14 mouse cellular contexts compared by ENCODE assay signal in the genomic region with DNA sequence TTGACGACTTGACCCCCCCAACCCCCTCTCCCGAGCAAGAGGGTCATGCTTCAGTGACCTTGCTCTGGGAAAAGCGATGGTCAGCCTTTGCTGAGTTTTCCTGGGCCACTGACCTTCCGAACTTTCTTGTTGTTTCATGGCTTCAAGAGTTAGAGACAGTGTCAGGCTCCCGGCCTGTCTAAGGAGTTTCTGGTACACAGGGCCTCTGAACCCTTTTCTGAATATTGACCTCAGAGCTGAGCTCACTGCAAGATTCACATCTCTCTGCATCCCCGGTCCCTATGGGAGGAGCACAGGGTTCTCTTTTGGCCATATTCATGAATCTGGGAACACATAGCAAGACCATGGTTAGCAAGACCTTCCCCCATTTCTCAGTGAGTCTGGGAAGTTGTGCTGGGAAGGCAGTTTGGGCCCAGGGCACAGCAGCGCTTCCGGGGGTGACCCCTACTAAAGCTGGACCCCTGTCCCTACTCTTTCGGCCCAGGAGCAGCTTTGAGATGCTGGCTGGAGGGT. TPM values are rescaled to one million over a fixed set of nuclear protein-coding genes. Genes with fewer than 3 reads are reported as not detected.
DNase-seq lines count a peak whose midpoint lies in the region; ATAC-seq and TF ChIP-seq lines count a peak whose summit lies in the region.
"Had no signal": no experiment of that assay in that cellular context is flagged by ENCODE, and none has a peak within 500 bp of the region (broad histone marks: within the 10 kb centered on the region; RNA-seq: fewer than 3 reads in every experiment).

No protein-coding gene starts in this region.

- H3K27ac ChIP-seq in embryonic facial prominence, embryonic 12.5 days = no peak overlapping the region
- H3K27ac ChIP-seq in hindbrain, embryonic 13.5 days = peak overlapping the region; percentile 99
- H3K27ac ChIP-seq in midbrain, embryonic 16.5 days (ENCODE audit: low read length) = peak overlapping the region; percentile 70
- H3K27ac ChIP-seq: heart, embryonic 13.5 days; limb, embryonic 15.5 days; lung, embryonic 15.5 days; stomach, embryonic 15.5 days had no signal

- H3K9me3 ChIP-seq in E14TG2a.4 (ENCODE audit: low read length) = no peaks in the 10 kb centered on the region; the same call in 1 of the 2 replicates
- H3K9me3 ChIP-seq in embryonic facial prominence, embryonic 12.5 days = no peaks in the 10 kb centered on the region
- no peaks in the 10 kb centered on the region for H3K9me3 ChIP-seq in hindbrain, embryonic 13.5 days
- no peaks in the 10 kb centered on the region for H3K9me3 ChIP-seq in midbrain, embryonic 16.5 days (replicated peaks; ENCODE audit: control insufficient read depth, low read length, poor library complexity, severe bottlenecking)
- H3K9me3 ChIP-seq: heart, embryonic 13.5 days; limb, embryonic 15.5 days; lung, embryonic 15.5 days; stomach, embryonic 15.5 days had no signal

- no peak for DNase-seq in thymus, postnatal 10 days (ENCODE audit: low spot score in 2 of 2)
- no peak for DNase-seq in gastrocnemius, postnatal 10 days
- DNase-seq in spleen, postnatal 14 days (ENCODE audit: low spot score in 2 of 2) = no peak
- DNase-seq: adrenal gland, postnatal 36 days; kidney, postnatal 14 days had no signal

- peaks cover 76% of the 10 kb centered on the region for H3K4me1 ChIP-seq in E14TG2a.4 (replicated peaks; ENCODE audit: low read depth, low read length)
- H3K4me1 ChIP-seq in embryonic facial prominence, embryonic 12.5 days = peaks cover 6% of the 10 kb centered on the region; the same call in 1 of the 2 replicates
- peaks cover 37% of the 10 kb centered on the region for H3K4me1 ChIP-seq in hindbrain, embryonic 13.5 days (replicated peaks)
- peaks cover 17% of the 10 kb centered on the region for H3K4me1 ChIP-seq in midbrain, embryonic 16.5 days (ENCODE audit: control insufficient read depth, insufficient read depth, low read length)

- 0 out of 2 replicates have a peak overlapping the region, but pooled peaks have one; percentile 35 for H3K4me2 ChIP-seq in embryonic facial prominence, embryonic 12.5 days (replicated peaks)
- H3K4me2 ChIP-seq in hindbrain, embryonic 13.5 days = peak overlapping the region; percentile 96
- H3K4me2 ChIP-seq in midbrain, embryonic 16.5 days (ENCODE audit: low read length) = peak overlapping the region; percentile 70

- H3K36me3 ChIP-seq in E14TG2a.4 (ENCODE audit: insufficient read depth, low read length) = no peaks in the 10 kb centered on the region
- H3K36me3 ChIP-seq in embryonic facial prominence, embryonic 12.5 days = no peaks in the 10 kb centered on the region
- no peaks in the 10 kb centered on the region for H3K36me3 ChIP-seq in hindbrain, embryonic 13.5 days
- no peaks in the 10 kb centered on the region for H3K36me3 ChIP-seq in midbrain, embryonic 16.5 days (ENCODE audit: control insufficient read depth, insufficient read depth, low read length)
- H3K36me3 ChIP-seq: heart, embryonic 13.5 days; limb, embryonic 15.5 days; lung, embryonic 15.5 days; stomach, embryonic 15.5 days had no signal

- peaks cover 72% of the 10 kb centered on the region for H3K27me3 ChIP-seq in E14TG2a.4 (ENCODE audit: insufficient read depth, low read length)
- peaks cover 80% of the 10 kb centered on the region for H3K27me3 ChIP-seq in embryonic facial prominence, embryonic 12.5 days
- H3K27me3 ChIP-seq in hindbrain, embryonic 13.5 days = peaks cover 38% of the 10 kb centered on the region
- peaks cover 17% of the 10 kb centered on the region for H3K27me3 ChIP-seq in midbrain, embryonic 16.5 days (ENCODE audit: control insufficient read depth, insufficient read depth, low read depth, low read length)

- peak overlapping the region; percentile 69; the same call in 1 of the 2 replicates for H3K4me3 ChIP-seq in E14TG2a.4 (replicated peaks; ENCODE audit: low read length)
- H3K4me3 ChIP-seq in embryonic facial prominence, embryonic 12.5 days = no peak overlapping the region
- H3K4me3 ChIP-seq in hindbrain, embryonic 13.5 days = peak overlapping the region; percentile 37
- no peak overlapping the region; the same call in 1 of the 2 replicates for H3K4me3 ChIP-seq in midbrain, embryonic 16.5 days (ENCODE audit: low read depth, low read length)

- H3K9ac ChIP-seq in embryonic facial prominence, embryonic 12.5 days = no peak overlapping the region
- H3K9ac ChIP-seq in hindbrain, embryonic 13.5 days = peak overlapping the region; percentile 65
- peak overlapping the region; percentile 52; the same call in 1 of the 2 replicates for H3K9ac ChIP-seq in midbrain, embryonic 16.5 days (ENCODE audit: low read depth, low read length)
- H3K9ac ChIP-seq: heart, embryonic 13.5 days; limb, embryonic 15.5 days; lung, embryonic 15.5 days; stomach, embryonic 15.5 days had no signal

- no peak for ATAC-seq in embryonic facial prominence, embryonic 12.5 days (ENCODE audit: insufficient number of reproducible peaks, insufficient read depth, low FRiP score, low TSS enrichment)
- no peak for ATAC-seq in hindbrain, embryonic 13.5 days (ENCODE audit: low FRiP score)
- no peak for ATAC-seq in midbrain, embryonic 16.5 days
- no peak for ATAC-seq in megakaryocyte-erythroid progenitor cell, adult 5-6 weeks (replicated peaks; ENCODE audit: low FRiP score, low TSS enrichment, poor library complexity, severe bottlenecking)

- no peak for TF ChIP-seq CTCF in E14TG2a.4 (conservative IDR thresholded peaks at IDR 0.05; ENCODE audit: low read length)

- WGBS in embryonic facial prominence, embryonic 12.5 days = 7% methylated on average over 9 of the region's 9 CpGs
- 4% methylated on average over 9 of the region's 9 CpGs for WGBS in hindbrain, embryonic 13.5 days
- WGBS in midbrain, embryonic 16.5 days = 12% methylated on average over 9 of the region's 9 CpGs

RNA-seq across cellular contexts. Expression of gene Polg, which starts 30.7 kb away (rescaled TPM):
- polyA plus RNA-seq in embryonic facial prominence, embryonic 12.5 days (2016; fragmentation: Nextera tagmentation; extraction: Ambion mirVana) = 42.3 and 42.5 TPM in 2 replicates
- polyA plus RNA-seq in hindbrain, embryonic 13.5 days (2015; fragmentation: Nextera tagmentation; extraction: Ambion mirVana) = 21.9 and 22.5 TPM in 2 replicates
- 19.7 and 22.0 TPM in 2 replicates for polyA plus RNA-seq in midbrain, embryonic 16.5 days (2015; fragmentation: Nextera tagmentation; extraction: Ambion mirVana)
- total RNA-seq in gastrocnemius, postnatal 10 days (2021) = 10 to 100 TPM; 36.6 to 44.9 TPM
- total RNA-seq in megakaryocyte-erythroid progenitor cell, adult 5-6 weeks (2014; fragmentation: Nextera tagmentation) = 41.8 and 77.5 TPM in 2 replicates
- 40.8 and 90.7 TPM in 2 replicates for total RNA-seq in megakaryocyte-erythroid progenitor cell, adult 5-6 weeks (2017)

Comparison
In these comparisons a context has a peak if more than half of its experiments do, and no peak if none do; other contexts are left out.
1. H3K4me3 ChIP-seq: peak in E14TG2a.4 (single experiment) and hindbrain, embryonic 13.5 days (single experiment); none in embryonic facial prominence, embryonic 12.5 days (single experiment) and midbrain, embryonic 16.5 days (single experiment).
2. H3K4me2 ChIP-seq: peak in every context shown above with its lines; median percentile 96 in hindbrain, embryonic 13.5 days; 70 in midbrain, embryonic 16.5 days; 35 in embryonic facial prominence, embryonic 12.5 days.